Mouse (Mus musculus) adrenal gland, adult 18-20 months (tissue): ENCODE measurements at regions not wholly inside any gene's neighbourhood (a gene's known extent, or its start where the extent isn't known, plus 50 kb on each side); places are given as distances from the start of the nearest gene placed in this dataset.

Experiments
- DNase-seq, 2 experiments: peaks; one replicate each; pipeline ENCODE4 v3.0.0; 2021 to 2022; ENCODE audit warnings: low spot score in 2 of 2

DNA sequence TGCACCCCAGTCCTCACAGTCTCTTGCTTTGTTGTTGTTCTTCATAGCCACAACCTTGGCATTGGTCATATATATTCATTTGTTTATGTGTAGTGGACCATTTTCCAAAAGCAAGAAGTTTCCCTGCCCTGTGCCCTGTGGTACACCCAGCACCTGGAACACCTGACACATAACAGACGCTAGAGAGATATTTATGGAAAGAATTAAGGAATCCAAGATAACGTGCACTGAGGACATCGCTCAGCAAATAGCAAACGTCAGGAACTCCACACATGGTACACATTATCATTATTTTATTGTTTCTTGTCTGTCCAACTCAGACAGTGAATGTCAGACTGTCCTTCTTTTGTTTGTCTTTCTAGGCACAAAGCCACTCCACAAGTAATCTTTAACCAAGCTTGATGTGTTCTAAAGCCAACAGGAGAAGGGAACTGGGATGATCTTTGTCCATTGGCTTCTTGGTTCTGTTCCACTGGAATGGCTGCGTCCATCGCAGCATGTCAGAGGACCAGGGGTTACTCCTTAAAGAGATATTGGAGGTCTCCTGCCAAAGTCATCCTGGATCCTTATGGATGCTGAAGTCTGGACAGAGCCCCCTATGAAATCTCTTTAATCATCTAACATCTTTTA lies 74.2 kb upstream of the Arid1b start:
- DNase-seq, result no peak

- no peak for DNase-seq
Measured at GRCm38 (mm10) chr17:4921121-4921520, 73.0 kb upstream of the Arid1b start.

GRCm38 (mm10) chr17:4928631-4929030 lies 65.5 kb upstream of the Arid1b start:
- no peak for DNase-seq

DNA sequence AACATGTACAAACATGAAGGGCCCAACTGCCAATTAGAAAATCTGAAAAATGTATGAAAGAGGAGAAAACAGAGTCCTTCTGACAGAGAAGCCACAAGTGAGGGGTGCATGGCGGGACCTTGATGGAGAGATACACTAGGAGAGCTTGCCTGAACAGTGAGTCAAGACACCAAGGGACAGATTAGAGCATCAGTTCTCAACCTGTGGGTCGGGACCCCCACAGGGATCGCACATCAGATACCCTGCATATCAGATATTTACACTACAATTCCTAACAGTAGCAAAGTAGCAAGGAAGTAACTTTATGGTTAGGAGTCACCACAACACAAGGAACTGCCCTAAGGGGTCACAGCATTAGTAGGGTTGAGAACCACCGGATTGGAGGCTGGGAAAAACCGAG lies 58.9 kb upstream of the Arid1b start:
- DNase-seq, result no peak

- DNase-seq, result no peak
Measured at GRCm38 (mm10) chr17:4940589-4940988, 53.5 kb upstream of the Arid1b start.

- DNase-seq, result no peak
Measured at GRCm38 (mm10) chr17:4941286-4941800, 52.8 kb upstream of the Arid1b start.

DNA sequence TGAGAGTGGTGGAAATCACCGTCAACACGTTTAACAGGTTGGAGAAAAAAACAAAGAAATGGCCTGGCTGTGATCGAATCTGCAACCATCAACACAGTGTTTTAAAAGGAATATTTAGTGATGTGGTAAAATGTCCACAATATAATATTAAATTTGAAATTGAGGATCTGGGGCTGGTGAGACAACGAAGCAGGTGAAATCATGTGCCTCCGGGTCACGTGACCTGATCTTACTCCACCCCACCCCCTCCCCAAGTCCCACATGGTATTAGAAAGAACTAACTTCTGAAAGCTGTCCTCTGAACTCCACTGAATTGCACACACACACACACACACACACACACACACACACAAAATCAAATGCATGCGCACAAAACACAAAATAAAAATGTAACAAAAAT lies 51.3 kb upstream of the Arid1b start:
- no peak for DNase-seq
